Mouse (Mus musculus): ENCODE data around the gene Zfp212. TPM values are rescaled to one million over a fixed set of nuclear protein-coding genes. Genes with fewer than 3 reads are reported as not detected.

Zfp212 gene
- polyA plus RNA-seq, 1 experiment from 2014 or later, result 7.7 TPM

Other genes with a start within 250 kb of the Zfp212 start
- 218 and 257 TPM in 2 replicates for gene Pdia4, start 107.0 kb upstream of the Zfp212 start, polyA plus RNA-seq (2014; fragmentation: Nextera tagmentation; extraction: Ambion mirVana)
- gene Zfp786, start 89.6 kb upstream of the Zfp212 start, polyA plus RNA-seq (2014; fragmentation: Nextera tagmentation; extraction: Ambion mirVana), result 1.1 and 1.7 TPM in 2 replicates
- gene Zfp398, start 84.8 kb upstream of the Zfp212 start, polyA plus RNA-seq (2014; fragmentation: Nextera tagmentation; extraction: Ambion mirVana), result 2.8 and 4.0 TPM in 2 replicates
- 6.0 and 6.8 TPM in 2 replicates for gene Zfp282, start 43.3 kb upstream of the Zfp212 start, polyA plus RNA-seq (2014; fragmentation: Nextera tagmentation; extraction: Ambion mirVana)
- 2.5 and 2.9 TPM in 2 replicates for gene Zfp956, start 32.9 kb downstream of the Zfp212 start, polyA plus RNA-seq (2014; fragmentation: Nextera tagmentation; extraction: Ambion mirVana)
- 3.5 and 4.2 TPM in 2 replicates for gene Zfp777, start 128.4 kb downstream of the Zfp212 start, polyA plus RNA-seq (2014; fragmentation: Nextera tagmentation; extraction: Ambion mirVana)
- 10.0 and 11.4 TPM in 2 replicates for gene Zfp746, start 166.1 kb downstream of the Zfp212 start, polyA plus RNA-seq (2014; fragmentation: Nextera tagmentation; extraction: Ambion mirVana)

Data from heart, embryonic 11.5 days (tissue).